Mouse (Mus musculus) granulocyte monocyte progenitor cell, adult 5-6 weeks (primary cell): ENCODE results near the gene BC048679. TPM values are rescaled to one million over a fixed set of nuclear protein-coding genes. Genes with fewer than 3 reads are reported as not detected.
A peak's percentile ranks its signal among the peaks of the same experiment; 100 is the strongest.

ENCODE experiments used
- ATAC-seq: replicated peaks from 2 replicates; pipeline ENCODE4 v1.8.0; 2016; ENCODE audit warnings: mild to moderate bottlenecking, moderate TSS enrichment, inconsistent platforms; ENCODE audit not compliant: poor library complexity, severe bottlenecking
- total RNA-seq, 2 experiments: library from RNA; stranded (forward) in 1 of 2; stranded (reverse) in 1 of 2; fragments of 200-712, 200-1000 nt in 1 of 2; fragments of >200 nt in 1 of 2; fragmentation: Nextera tagmentation in 1 of 2; gene quantifications; 2 replicates each; pipeline ENCODE4 v1.2.3; 2014 to 2017

Gene BC048679
- total RNA-seq (2014; fragmentation: Nextera tagmentation) (not detected in 2 replicates), total RNA-seq (2017) (not detected in 2 replicates)

DNA sequence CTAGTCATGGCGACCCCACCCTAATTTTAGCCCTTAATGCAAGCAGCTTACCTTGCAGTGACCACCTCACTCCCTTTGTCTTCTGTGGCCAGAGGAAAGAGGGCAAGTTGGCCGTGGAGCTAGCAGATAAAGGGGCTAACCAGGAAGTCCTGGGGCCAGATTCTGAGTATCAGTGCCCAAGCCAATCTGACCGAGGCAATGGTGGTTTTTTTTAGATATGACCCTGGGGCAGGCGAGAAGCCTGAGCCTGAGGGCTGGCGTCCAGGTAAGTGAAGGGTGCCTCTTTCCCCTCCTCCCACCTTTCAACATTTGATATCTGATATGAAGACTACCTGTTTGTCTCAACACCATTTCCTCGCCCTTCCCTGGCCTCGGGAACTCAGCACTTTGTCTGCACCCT is at the start of gene BC048679:
Gene BC048679 (minus strand): TSS at position 101 of the 400 bp plus-strand sequence.
- ATAC-seq: no peak

GRCm38 (mm10) chr7:81542934-81543333 is 44.9 kb upstream of the BC048679 start:
- no peak for ATAC-seq

DNA sequence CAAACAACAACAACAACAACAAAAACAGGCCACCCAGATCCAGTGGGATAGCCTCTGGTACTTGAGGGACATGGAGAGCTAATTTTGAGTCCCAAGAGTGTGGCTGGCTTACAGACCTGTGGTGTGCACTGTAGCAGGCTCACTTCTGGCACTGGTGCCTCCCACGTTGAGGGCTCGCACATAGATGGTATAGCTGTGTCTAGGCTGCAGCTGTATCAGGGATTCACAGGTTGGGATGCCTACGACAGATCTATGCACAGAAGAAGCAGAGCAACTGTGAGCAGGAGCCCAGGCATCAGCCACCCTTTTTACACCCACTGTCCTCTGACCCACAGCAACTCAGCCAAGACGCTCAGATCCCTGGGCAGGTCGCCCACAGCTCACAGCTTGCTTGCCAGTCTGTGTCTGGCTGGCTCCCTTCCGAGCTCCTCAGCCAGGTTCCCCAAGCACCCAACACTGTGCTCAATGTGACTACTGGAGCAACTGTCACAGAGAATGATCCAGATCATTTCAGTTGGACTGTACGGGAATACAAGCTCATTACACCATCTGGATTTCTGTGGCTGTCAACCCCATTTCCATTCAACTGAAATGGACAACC is 43.9 kb upstream of the BC048679 start:
- ATAC-seq: no peak

- no peak for ATAC-seq
Observed at GRCm38 (mm10) chr7:81540999-81541398, 42.9 kb upstream of the BC048679 start.

- no peak for ATAC-seq
Observed at GRCm38 (mm10) chr7:81539565-81539964, 41.5 kb upstream of the BC048679 start.

- ATAC-seq: peak; percentile 46; the same call in 1 of the 2 replicates
Observed at GRCm38 (mm10) chr7:81538070-81538675, 40.1 kb upstream of the BC048679 start.

DNA sequence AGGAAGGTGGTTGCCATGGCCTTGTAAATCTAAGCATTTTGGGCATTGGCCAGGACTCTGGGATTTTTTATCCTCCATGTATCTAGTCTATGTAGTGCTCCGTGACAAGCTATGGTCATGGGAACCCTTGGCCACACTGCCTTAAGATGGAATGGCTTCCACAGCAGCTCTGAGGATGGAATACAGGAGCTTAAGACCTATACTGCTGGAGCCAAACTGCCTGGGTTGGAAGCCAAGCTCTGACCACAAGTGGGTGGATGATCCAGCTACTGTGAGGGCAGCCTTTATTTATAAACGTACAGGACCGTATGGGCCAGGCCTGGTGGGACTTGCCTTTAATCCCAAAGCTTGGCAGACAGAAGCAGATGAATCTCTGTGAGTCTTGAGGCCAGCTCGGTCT is 38.4 kb upstream of the BC048679 start:
- no peak for ATAC-seq

DNA sequence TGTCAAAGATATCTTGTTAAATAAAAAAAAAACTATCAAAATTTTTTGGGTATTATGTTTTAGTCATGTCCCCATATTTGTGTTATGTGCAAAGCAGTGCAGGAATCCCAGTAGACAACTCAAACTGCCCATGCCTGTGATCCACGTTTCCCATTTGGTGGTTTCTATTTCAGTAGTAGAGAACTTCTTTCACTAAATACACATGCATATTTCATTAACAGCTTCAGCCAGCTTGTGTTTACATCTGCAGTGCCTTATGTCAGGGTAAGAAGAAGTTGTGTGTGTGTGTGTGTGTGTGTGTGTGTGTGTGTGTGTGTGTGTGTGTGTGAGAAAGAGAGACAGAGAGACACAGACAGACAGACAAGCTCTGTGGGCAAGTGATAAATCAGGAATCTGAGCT is 33.4 kb upstream of the BC048679 start:
- no peak for ATAC-seq

DNA sequence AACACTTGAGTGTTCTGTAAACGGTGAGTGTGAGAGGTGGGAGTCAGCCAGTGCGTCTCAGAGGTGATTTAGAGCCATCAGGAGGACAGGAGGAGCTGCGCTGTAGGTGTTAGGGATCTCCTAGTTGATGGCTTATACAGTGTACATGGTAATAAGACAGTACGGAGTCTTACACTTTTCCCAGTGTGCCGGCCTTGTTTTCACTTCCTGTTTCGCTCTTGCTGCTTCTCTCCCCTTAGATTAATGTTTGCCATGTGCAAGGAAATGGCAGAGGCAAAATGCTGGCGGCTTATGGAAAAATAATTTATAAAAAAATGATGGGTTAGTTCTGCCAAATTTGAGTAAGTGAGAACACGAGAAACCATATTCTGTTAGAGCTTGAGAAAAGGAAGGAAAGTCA is 30.8 kb upstream of the BC048679 start:
- peak; percentile 63 for ATAC-seq

DNA sequence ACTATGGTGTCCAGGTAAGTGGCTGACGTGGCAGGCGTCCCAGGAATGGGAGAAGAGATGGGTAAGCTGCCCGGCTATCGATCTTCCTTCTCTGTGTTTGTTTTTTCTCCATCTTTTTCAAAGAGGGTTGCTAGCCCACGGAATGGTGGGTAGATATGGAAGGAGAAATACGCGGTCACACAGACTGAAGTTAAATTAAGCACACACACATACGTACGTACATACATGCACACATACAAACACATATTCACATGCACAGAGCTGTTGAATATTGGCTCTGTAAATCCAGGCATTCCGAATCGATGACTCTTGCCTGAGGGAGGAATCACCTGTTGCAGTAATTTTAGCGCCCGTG is 25.6 kb upstream of the BC048679 start:
- peak; percentile 20 for ATAC-seq

DNA sequence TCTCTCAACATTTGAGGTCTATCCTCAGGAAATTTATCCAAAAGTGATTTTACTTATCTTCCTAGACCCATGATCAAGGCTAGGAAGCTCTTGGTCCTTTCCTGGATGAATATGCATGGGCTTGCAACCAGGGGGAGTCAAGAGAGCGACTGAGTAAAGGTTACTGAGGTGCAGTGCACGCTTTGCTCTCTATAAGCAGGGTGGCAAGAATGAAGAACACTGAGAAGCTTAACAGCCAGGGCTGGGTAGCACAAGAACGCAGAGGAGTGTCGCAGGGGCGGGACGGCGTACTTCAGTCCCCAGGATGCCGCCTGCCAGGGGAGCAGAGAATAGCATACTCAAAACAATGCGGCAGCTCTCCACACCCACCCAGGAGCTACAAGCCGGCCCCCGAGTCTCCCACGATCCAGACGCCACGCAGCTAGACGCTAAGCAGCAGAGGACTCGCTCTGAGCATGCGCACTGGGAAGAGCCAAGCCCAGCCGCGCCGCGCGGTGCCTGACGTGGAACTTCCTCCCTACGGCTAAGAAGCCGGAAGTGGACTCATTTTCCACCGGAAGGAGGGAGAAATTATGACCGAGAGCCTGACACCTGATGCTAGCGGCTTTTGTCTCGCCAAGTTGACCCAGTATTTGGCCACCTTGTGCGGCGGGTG is 25.1 kb upstream of the BC048679 start:
- ATAC-seq: peak; percentile 97

GRCm38 (mm10) chr7:81516154-81517030 is 18.3 kb upstream of the BC048679 start:
- no peak for ATAC-seq

GRCm38 (mm10) chr7:81514906-81515590 is 17.0 kb upstream of the BC048679 start:
- no peak for ATAC-seq

DNA sequence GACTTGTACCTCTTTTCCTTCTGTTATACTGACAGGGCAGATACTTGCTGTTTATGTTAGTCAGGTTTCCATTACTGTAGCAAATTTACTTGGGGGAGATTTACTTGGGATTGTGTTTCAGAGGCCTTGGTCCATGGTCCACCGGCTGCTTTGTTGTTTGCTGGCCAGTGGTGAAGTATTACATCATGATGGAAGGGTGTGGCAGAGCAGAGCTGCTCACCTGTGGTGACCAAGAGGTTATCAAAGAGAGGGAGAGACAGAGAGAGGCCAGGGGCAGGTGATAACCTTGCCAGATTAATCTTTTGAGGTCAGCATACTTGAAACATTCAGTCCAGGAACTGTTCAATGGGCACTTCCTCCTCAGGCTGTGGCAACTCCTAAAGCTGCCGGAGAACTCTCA is 3.0 kb upstream of the BC048679 start:
- ATAC-seq: no peak

DNA sequence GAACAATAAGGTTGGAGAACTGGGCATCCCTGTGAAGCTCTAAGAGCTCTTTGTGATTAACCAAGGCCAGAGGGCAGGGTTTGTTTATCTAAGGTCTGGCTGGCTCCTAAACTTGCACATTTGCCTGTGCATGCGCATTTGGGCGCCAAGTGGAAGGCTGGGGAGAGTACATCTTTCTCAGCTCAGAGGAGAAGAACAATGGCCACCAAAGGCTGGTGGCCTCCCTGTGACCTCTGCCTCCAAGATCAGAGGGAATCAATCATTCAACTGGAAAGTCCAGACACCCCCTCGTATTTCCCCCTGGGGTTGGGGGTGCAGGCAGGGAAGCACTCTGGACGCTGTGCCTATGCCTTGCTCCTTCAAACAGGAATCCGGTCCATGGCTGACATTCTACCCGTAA is 910 bp downstream of the BC048679 start:
- ATAC-seq: no peak

DNA sequence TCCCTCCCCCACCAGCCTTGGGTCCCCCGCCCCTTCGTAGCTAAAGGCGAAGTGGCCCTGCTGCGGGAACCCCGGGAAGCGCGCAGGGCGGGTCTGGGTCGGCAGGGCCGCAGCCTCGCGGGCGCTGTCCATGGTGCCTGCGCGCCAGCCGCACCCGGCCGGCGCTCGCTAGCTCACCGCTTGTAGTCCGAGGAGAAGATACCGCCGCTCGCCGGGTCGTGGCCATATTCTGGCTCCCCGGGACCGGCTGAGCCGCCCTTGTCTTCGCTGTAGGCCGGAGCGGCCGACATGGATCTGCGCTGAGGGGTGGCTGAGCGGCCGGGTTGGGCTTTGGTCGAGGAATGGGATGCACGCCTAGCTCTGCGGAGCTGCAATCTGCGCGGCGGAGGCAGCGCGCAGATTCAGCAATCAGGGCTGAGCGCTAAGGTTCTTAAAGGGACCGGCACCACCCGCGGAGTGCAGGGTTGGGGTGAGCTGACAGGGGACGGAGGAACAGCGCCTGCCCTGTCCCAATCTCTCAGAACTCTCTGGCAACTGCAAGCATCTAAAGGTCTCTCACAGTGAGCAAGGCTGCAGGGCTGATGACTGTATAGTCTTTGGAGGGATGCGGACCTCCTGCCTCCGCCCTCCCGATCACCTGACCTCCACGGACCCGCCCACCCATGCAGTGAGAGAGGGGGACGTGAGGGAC is 4.6 kb downstream of the BC048679 start, which contains the start of gene Ap3b2:
Gene Ap3b2 (minus strand): TSS at position 595 of the 691 bp plus-strand sequence.
- peak; percentile 93 for ATAC-seq

DNA sequence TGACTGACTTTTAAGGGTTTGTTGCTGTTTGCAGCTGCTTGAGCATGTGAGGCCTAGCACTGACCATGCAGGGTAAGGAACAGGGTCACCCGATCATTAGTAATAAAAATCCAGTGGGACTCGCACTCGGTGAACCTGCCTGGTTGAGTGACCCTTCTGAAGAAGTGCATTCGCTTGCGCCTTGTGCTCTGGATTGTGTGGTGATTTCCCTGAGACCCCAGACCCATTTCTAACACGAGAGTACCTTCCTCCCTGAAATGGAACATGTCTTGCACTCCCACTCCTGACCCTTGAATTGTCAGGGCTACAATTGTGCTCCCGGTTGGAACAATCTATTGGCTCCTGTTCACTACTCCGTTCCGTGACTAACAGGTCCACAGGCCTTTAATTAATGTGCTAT is 5.5 kb downstream of the BC048679 start:
- ATAC-seq: no peak

- ATAC-seq: no peak
Observed at GRCm38 (mm10) chr7:81489649-81490048, 8.4 kb downstream of the BC048679 start.

DNA sequence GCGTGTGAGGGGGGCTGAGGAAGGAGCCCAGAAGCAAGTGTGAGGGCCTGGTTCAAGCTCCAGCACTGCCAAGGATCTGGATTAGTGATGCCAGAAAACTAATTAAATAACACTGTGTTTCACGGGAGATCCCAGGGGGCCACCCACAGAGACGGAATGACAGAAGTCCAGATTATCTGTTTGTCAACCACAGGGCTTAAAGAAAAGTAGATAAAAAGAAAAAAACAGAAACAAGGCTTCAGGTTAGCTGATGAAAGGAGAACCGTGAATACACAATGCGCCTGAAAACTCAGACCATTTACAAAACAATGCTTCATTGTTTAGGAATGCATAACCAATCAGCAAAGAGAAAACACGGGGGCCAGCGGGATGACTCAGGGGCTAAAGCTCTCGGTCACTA is 17.3 kb downstream of the BC048679 start:
- no peak for ATAC-seq
